Mouse (Mus musculus) limb, embryonic 13.5 days (tissue): Measurements from ENCODE around the gene Ptprr. TPM values are rescaled to one million over a fixed set of nuclear protein-coding genes. Genes with fewer than 3 reads are reported as not detected.
A peak's percentile ranks its signal among the peaks of the same experiment; 100 is the strongest.

Experiments
- ATAC-seq: fragments of 200-750 bp; cut with Nextera tagmentation; 2 replicates; pipeline ENCODE4 v1.8.0; 2017; ENCODE audit warnings: low read depth, moderate number of reproducible peaks, moderate TSS enrichment; ENCODE audit not compliant: low FRiP score
- H3K27ac ChIP-seq: fragments of 300-500 bp; sonication (generic); 2 replicates; pipeline ENCODE4 v1.5.1; 2015; ENCODE audit warnings: inconsistent platforms, mild to moderate bottlenecking, moderate library complexity
- H3K27me3 ChIP-seq: fragments of 300-500 bp; sonication (generic); 2 replicates; pipeline ENCODE4 v1.6.1; 2015; ENCODE audit warnings: mild to moderate bottlenecking, inconsistent platforms
- H3K36me3 ChIP-seq: fragments of 300-500 bp; sonication (generic); 2 replicates; pipeline ENCODE4 v1.6.1; 2015; ENCODE audit warnings: inconsistent platforms, mild to moderate bottlenecking, moderate library complexity
- H3K4me1 ChIP-seq: fragments of 300-500 bp; sonication (generic); 2 replicates; pipeline ENCODE4 v1.6.1; 2015; ENCODE audit warnings: inconsistent platforms
- H3K4me2 ChIP-seq: fragments of 300-500 bp; sonication (generic); replicated peaks from 2 replicates; pipeline ENCODE4 v1.6.1; 2015; ENCODE audit warnings: inconsistent platforms, mild to moderate bottlenecking, moderate library complexity
- H3K4me3 ChIP-seq: fragments of 300-500 bp; sonication (generic); 2 replicates; pipeline ENCODE4 v1.5.1; 2015; ENCODE audit warnings: moderate library complexity, mild to moderate bottlenecking, inconsistent platforms
- H3K9ac ChIP-seq: fragments of 300-500 bp; sonication (generic); 2 replicates; pipeline ENCODE4 v1.6.1; 2015; ENCODE audit warnings: mild to moderate bottlenecking, inconsistent platforms
- H3K9me3 ChIP-seq: fragments of 300-500 bp; sonication (generic); 2 replicates; pipeline ENCODE4 v1.6.1; 2016; ENCODE audit warnings: inconsistent platforms
- WGBS: fragments of 180-500 bp; shearing (Covaris S2); methylation state at CpG from one replicate; pipeline ENCODE4 v1.1.7; 2015; 5-methylcytosine and 5-hydroxymethylcytosine counted together
- polyA plus RNA-seq: library from polyadenylated mRNA; unstranded; fragments of >200 nt; fragmentation: Nextera tagmentation; extraction: Ambion mirVana; gene quantifications from 2 replicates; pipeline ENCODE4 v1.2.1, GENCODE M21; 2015

Gene Ptprr
- polyA plus RNA-seq, 1 experiment from 2014 or later, result 0.27 TPM

GRCm38 (mm10) chr10:116286697-116287344 is 268.8 kb downstream of the Ptprr start:
- H3K9ac ChIP-seq, result no peak overlapping the region
- H3K4me2 ChIP-seq, result no peak overlapping the region
- WGBS, result 81% methylated on average over 7 of the region's 7 CpGs
- no peak overlapping the region for H3K27ac ChIP-seq
- no peak overlapping the region for H3K4me3 ChIP-seq
- no peaks in the 10 kb centered on the region for H3K4me1 ChIP-seq
- H3K9me3 ChIP-seq, result no peaks in the 10 kb centered on the region
- H3K27me3 ChIP-seq, result peaks cover 3% of the 10 kb centered on the region; the same call in 1 of the 2 replicates
- no peaks in the 10 kb centered on the region for H3K36me3 ChIP-seq
- no peak for ATAC-seq

GRCm38 (mm10) chr10:116288130-116288529 is 270.1 kb downstream of the Ptprr start:
- H3K9me3 ChIP-seq, result no peaks in the 10 kb centered on the region
- H3K4me2 ChIP-seq, result no peak overlapping the region
- no peak overlapping the region for H3K9ac ChIP-seq
- H3K4me1 ChIP-seq, result no peaks in the 10 kb centered on the region
- peaks cover 3% of the 10 kb centered on the region; the same call in 1 of the 2 replicates for H3K27me3 ChIP-seq
- no peak overlapping the region for H3K27ac ChIP-seq
- H3K4me3 ChIP-seq, result no peak overlapping the region
- 28% methylated on average over 9 of the region's 9 CpGs for WGBS
- ATAC-seq, result no peak
- H3K36me3 ChIP-seq, result no peaks in the 10 kb centered on the region

GRCm38 (mm10) chr10:116290483-116290882 is 272.5 kb downstream of the Ptprr start:
- H3K36me3 ChIP-seq, result no peaks in the 10 kb centered on the region
- no peaks in the 10 kb centered on the region for H3K4me1 ChIP-seq
- H3K4me2 ChIP-seq, result no peak overlapping the region
- H3K9ac ChIP-seq, result no peak overlapping the region
- WGBS, result 80% methylated on average over 4 of the region's 4 CpGs
- H3K9me3 ChIP-seq, result no peaks in the 10 kb centered on the region
- no peak overlapping the region for H3K4me3 ChIP-seq
- H3K27me3 ChIP-seq, result peaks cover 3% of the 10 kb centered on the region; the same call in 1 of the 2 replicates
- no peak overlapping the region for H3K27ac ChIP-seq
- ATAC-seq, result no peak

- H3K27me3 ChIP-seq, result peaks cover 3% of the 10 kb centered on the region; the same call in 1 of the 2 replicates
- no peak overlapping the region for H3K4me2 ChIP-seq
- H3K9me3 ChIP-seq, result no peaks in the 10 kb centered on the region
- H3K27ac ChIP-seq, result no peak overlapping the region
- WGBS, result 48% methylated on average over 8 of the region's 8 CpGs
- no peak for ATAC-seq
- H3K4me3 ChIP-seq, result no peak overlapping the region
- no peak overlapping the region for H3K9ac ChIP-seq
- no peaks in the 10 kb centered on the region for H3K4me1 ChIP-seq
- no peaks in the 10 kb centered on the region for H3K36me3 ChIP-seq
Measured at GRCm38 (mm10) chr10:116291153-116291755, 273.2 kb downstream of the Ptprr start.

GRCm38 (mm10) chr10:116296439-116296838 is 278.4 kb downstream of the Ptprr start:
- peaks cover 25% of the 10 kb centered on the region for H3K27me3 ChIP-seq
- 86% methylated on average over 4 of the region's 4 CpGs for WGBS
- no peak for ATAC-seq
- H3K36me3 ChIP-seq, result no peaks in the 10 kb centered on the region
- no peak overlapping the region for H3K4me2 ChIP-seq
- H3K4me1 ChIP-seq, result peaks cover 5% of the 10 kb centered on the region
- no peaks in the 10 kb centered on the region for H3K9me3 ChIP-seq
- no peak overlapping the region for H3K4me3 ChIP-seq
- H3K27ac ChIP-seq, result no peak overlapping the region
- no peak overlapping the region for H3K9ac ChIP-seq

GRCm38 (mm10) chr10:116297854-116298253 is 279.8 kb downstream of the Ptprr start:
- no peak overlapping the region for H3K9ac ChIP-seq
- no peak overlapping the region for H3K4me3 ChIP-seq
- no peaks in the 10 kb centered on the region for H3K36me3 ChIP-seq
- no peak overlapping the region for H3K27ac ChIP-seq
- no peak for ATAC-seq
- H3K27me3 ChIP-seq, result peaks cover 34% of the 10 kb centered on the region
- H3K9me3 ChIP-seq, result no peaks in the 10 kb centered on the region
- H3K4me2 ChIP-seq, result no peak overlapping the region
- 81% methylated on average over 12 of the region's 12 CpGs for WGBS
- peaks cover 10% of the 10 kb centered on the region for H3K4me1 ChIP-seq

GRCm38 (mm10) chr10:116300824-116301223 is 282.8 kb downstream of the Ptprr start:
- Histone ChIP-seq H3K4me1 (peaks cover 10% of the 10 kb centered on the region), H3K27me3 (peaks cover 38% of the 10 kb centered on the region), H3K9ac (peak overlapping the region; percentile 68; the same call in 1 of the 2 replicates), H3K9me3 (no peaks in the 10 kb centered on the region), H3K4me2 (peak overlapping the region; percentile 96), H3K27ac (no peak overlapping the region), H3K4me3 (peak overlapping the region; percentile 56), H3K36me3 (no peaks in the 10 kb centered on the region)
- no peak for ATAC-seq
- 13% methylated on average over 7 of the region's 7 CpGs for WGBS

- H3K36me3 ChIP-seq, result no peaks in the 10 kb centered on the region
- H3K4me2 ChIP-seq, result peak overlapping the region; percentile 96
- no peaks in the 10 kb centered on the region for H3K9me3 ChIP-seq
- no peak for ATAC-seq
- H3K27me3 ChIP-seq, result peaks cover 38% of the 10 kb centered on the region
- no peak overlapping the region for H3K27ac ChIP-seq
- peaks cover 10% of the 10 kb centered on the region for H3K4me1 ChIP-seq
- H3K9ac ChIP-seq, result peak overlapping the region; percentile 68
- 0% methylated on average over 35 of the region's 36 CpGs for WGBS
- peak overlapping the region; percentile 56 for H3K4me3 ChIP-seq
Measured at GRCm38 (mm10) chr10:116301258-116301657, 283.2 kb downstream of the Ptprr start.

GRCm38 (mm10) chr10:116304355-116304754 is 286.3 kb downstream of the Ptprr start:
- H3K9me3 ChIP-seq, result no peaks in the 10 kb centered on the region
- peaks cover 34% of the 10 kb centered on the region for H3K27me3 ChIP-seq
- peaks cover 10% of the 10 kb centered on the region for H3K4me1 ChIP-seq
- no peak overlapping the region for H3K4me3 ChIP-seq
- no peak for ATAC-seq
- WGBS, result 86% methylated on average over 4 of the region's 4 CpGs
- no peak overlapping the region for H3K4me2 ChIP-seq
- no peak overlapping the region for H3K9ac ChIP-seq
- H3K36me3 ChIP-seq, result no peaks in the 10 kb centered on the region
- H3K27ac ChIP-seq, result no peak overlapping the region

- WGBS, result 79% methylated on average over 2 of the region's 2 CpGs
- no peak for ATAC-seq
- no peaks in the 10 kb centered on the region for H3K27me3 ChIP-seq
- no peak overlapping the region for H3K4me3 ChIP-seq
- no peaks in the 10 kb centered on the region for H3K36me3 ChIP-seq
- H3K27ac ChIP-seq, result no peak overlapping the region
- no peaks in the 10 kb centered on the region for H3K4me1 ChIP-seq
- no peak overlapping the region for H3K9ac ChIP-seq
- H3K9me3 ChIP-seq, result no peaks in the 10 kb centered on the region
- H3K4me2 ChIP-seq, result no peak overlapping the region
Measured at GRCm38 (mm10) chr10:116309460-116309859, 291.4 kb downstream of the Ptprr start.

- ATAC-seq, result no peak
- no peaks in the 10 kb centered on the region for H3K9me3 ChIP-seq
- no peaks in the 10 kb centered on the region for H3K27me3 ChIP-seq
Measured at GRCm38 (mm10) chr10:116310516-116311210, 292.6 kb downstream of the Ptprr start.

GRCm38 (mm10) chr10:116319246-116319645 is 301.2 kb downstream of the Ptprr start:
- no peak for ATAC-seq
- Histone ChIP-seq H3K36me3 (no peaks in the 10 kb centered on the region), H3K27ac (no peak overlapping the region), H3K27me3 (0 out of 2 replicates have a peak, but pooled peaks cover 4% of the 10 kb centered on the region), H3K4me1 (no peaks in the 10 kb centered on the region), H3K9ac (no peak overlapping the region), H3K4me3 (no peak overlapping the region), H3K4me2 (peak overlapping the region; percentile 48), H3K9me3 (no peaks in the 10 kb centered on the region)
- 19% methylated on average over 12 of the region's 12 CpGs for WGBS

More at GRCm38 (mm10) chr10:116310516-116311210, 292.6 kb downstream of the Ptprr start:
- H3K4me3 ChIP-seq, result no peak overlapping the region
- no peak overlapping the region for H3K9ac ChIP-seq
- WGBS, result 74% methylated on average over 11 of the region's 11 CpGs
- no peak overlapping the region for H3K4me2 ChIP-seq
- no peak overlapping the region for H3K27ac ChIP-seq
- H3K4me1 ChIP-seq, result no peaks in the 10 kb centered on the region
- H3K36me3 ChIP-seq, result no peaks in the 10 kb centered on the region
